Mouse (Mus musculus): ENCODE measurements around the gene Flot1. TPM values are rescaled to one million over a fixed set of nuclear protein-coding genes. Genes with fewer than 3 reads are reported as not detected.
A peak's percentile ranks its signal among the peaks of the same experiment; 100 is the strongest.

Gene Flot1
- polyA plus RNA-seq, 1 experiment from 2014 or later = 150 TPM

DNA sequence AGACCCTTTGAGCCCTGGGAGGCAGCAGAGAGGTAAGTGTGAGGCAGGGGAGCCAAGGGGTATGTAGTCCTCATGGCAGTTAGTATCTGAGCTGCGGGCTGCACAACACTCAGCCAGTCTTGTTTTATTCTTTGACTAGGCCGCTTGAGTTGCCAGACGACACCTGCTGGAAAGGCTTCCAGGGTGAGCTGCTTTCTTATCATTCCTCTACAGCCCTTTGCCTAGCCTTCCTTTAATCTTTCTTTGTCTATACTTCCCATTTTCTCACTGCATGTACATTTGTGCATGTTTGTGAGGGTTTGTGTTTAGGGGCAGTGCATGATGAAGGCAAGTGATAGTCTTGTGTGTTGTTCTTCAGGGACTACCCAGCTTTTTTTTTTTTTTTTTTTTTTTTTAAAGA lies 27.9 kb downstream of the Flot1 start:
- H3K27ac ChIP-seq (ENCODE audit: low read depth, low read length) = no peak overlapping the region
- no peak overlapping the region for H3K4me2 ChIP-seq (ENCODE audit: low read length)
- H3K27me3 ChIP-seq (replicated peaks; ENCODE audit: control insufficient read depth, insufficient read depth, low read length) = no peaks in the 10 kb centered on the region
- no peaks in the 10 kb centered on the region for H3K9me3 ChIP-seq (ENCODE audit: control insufficient read depth, low read length)
- WGBS = 88% methylated on average over 3 of the region's 3 CpGs
- ATAC-seq = no peak
- H3K9ac ChIP-seq (ENCODE audit: low read depth, low read length) = no peak overlapping the region
- H3K4me3 ChIP-seq (ENCODE audit: low read length) = no peak overlapping the region
- H3K36me3 ChIP-seq (ENCODE audit: control insufficient read depth, insufficient read depth, low read length) = peaks cover 23% of the 10 kb centered on the region
- no peaks in the 10 kb centered on the region for H3K4me1 ChIP-seq (ENCODE audit: control insufficient read depth, insufficient read depth, low read depth, low read length)

DNA sequence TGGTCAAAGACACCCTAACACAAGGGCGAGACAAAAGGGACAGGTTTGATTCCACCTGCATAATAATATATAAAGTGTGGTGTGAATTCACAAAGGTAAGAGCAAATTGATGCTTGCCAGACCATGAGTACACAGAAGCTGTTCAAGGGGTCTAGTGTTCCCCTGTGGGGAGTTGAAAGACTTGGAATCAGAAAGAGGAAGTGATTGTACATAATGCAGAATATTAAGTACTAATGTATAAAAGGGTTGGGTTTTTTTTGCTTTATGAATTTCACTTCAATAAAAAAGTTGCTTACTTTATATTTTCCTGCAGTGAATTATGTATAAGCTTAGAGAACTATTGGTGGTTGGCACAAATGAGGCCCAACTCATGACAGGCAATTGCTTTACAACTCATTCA lies 36.3 kb downstream of the Flot1 start:
- ATAC-seq = no peak
- 96% methylated on average over 1 of the region's 1 CpGs for WGBS

DNA sequence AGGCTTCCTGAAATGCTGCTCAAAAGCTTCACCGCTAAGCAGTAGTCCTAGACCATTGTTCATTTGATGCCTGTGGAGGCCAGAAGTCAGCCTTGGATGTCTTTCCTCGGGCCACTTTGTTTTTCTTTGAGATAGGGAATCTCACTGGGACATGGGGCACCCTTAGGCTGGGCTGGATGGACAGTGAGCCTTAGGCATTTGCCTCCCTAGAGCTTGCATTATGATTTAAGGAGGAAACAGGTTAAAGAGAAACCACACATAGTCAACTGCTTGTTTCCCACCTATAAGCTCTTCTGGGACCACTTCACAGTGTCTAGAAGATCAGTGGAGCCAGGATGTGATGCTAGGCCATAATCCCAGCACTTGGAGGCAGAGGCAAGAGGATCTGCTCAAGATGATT lies 36.8 kb downstream of the Flot1 start:
- Histone ChIP-seq H3K27me3 (replicated peaks; ENCODE audit: control insufficient read depth, insufficient read depth, low read length) (no peaks in the 10 kb centered on the region), H3K36me3 (ENCODE audit: control insufficient read depth, insufficient read depth, low read length) (peaks cover 7% of the 10 kb centered on the region), H3K4me2 (ENCODE audit: low read length) (no peak overlapping the region), H3K4me1 (ENCODE audit: control insufficient read depth, insufficient read depth, low read depth, low read length) (peaks cover 8% of the 10 kb centered on the region), H3K9ac (ENCODE audit: low read depth, low read length) (no peak overlapping the region), H3K27ac (ENCODE audit: low read depth, low read length) (no peak overlapping the region), H3K9me3 (ENCODE audit: control insufficient read depth, low read length) (no peaks in the 10 kb centered on the region), H3K4me3 (ENCODE audit: low read length) (no peak overlapping the region)
- ATAC-seq = no peak
- WGBS = 69% methylated on average over 2 of the region's 2 CpGs

More for the DNA sequence above, 36.3 kb downstream of the Flot1 start:
- no peak overlapping the region for H3K4me2 ChIP-seq (ENCODE audit: low read length)
- H3K36me3 ChIP-seq (ENCODE audit: control insufficient read depth, insufficient read depth, low read length) = peaks cover 7% of the 10 kb centered on the region
- no peak overlapping the region for H3K27ac ChIP-seq (ENCODE audit: low read depth, low read length)
- H3K4me3 ChIP-seq (ENCODE audit: low read length) = no peak overlapping the region
- H3K9me3 ChIP-seq (ENCODE audit: control insufficient read depth, low read length) = no peaks in the 10 kb centered on the region
- no peak overlapping the region for H3K9ac ChIP-seq (ENCODE audit: low read depth, low read length)
- no peaks in the 10 kb centered on the region for H3K27me3 ChIP-seq (replicated peaks; ENCODE audit: control insufficient read depth, insufficient read depth, low read length)
- peaks cover 4% of the 10 kb centered on the region for H3K4me1 ChIP-seq (ENCODE audit: control insufficient read depth, insufficient read depth, low read depth, low read length)

DNA sequence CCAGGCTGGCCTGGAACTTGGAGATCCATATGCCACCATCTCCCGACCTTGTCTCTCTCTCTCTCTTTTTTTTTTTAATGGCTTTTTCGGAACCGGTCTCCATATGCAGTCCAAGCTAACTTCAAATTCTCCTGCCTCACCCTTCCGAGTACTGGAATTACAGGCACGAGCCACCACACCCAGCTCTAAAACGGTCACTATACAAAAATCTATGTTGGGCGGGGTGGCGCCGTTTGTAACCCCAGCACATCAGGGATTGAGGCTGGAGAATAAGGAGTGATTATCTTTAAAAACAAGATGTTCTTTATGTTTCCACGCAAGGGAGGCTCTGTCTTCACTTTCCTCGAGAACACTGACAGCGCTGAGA lies 37.8 kb downstream of the Flot1 start:
- Histone ChIP-seq H3K4me3 (ENCODE audit: low read length) (peak overlapping the region; percentile 85), H3K27me3 (replicated peaks; ENCODE audit: control insufficient read depth, insufficient read depth, low read length) (no peaks in the 10 kb centered on the region), H3K27ac (ENCODE audit: low read depth, low read length) (peak overlapping the region; percentile 98), H3K4me2 (ENCODE audit: low read length) (peak overlapping the region; percentile 74), H3K4me1 (ENCODE audit: control insufficient read depth, insufficient read depth, low read depth, low read length) (peaks cover 12% of the 10 kb centered on the region), H3K36me3 (ENCODE audit: control insufficient read depth, insufficient read depth, low read length) (peaks cover 7% of the 10 kb centered on the region), H3K9ac (ENCODE audit: low read depth, low read length) (peak overlapping the region; percentile 92), H3K9me3 (ENCODE audit: control insufficient read depth, low read length) (no peaks in the 10 kb centered on the region)
- ATAC-seq = peak; percentile 8; the same call in 1 of the 2 replicates
- WGBS = 4% methylated on average over 12 of the region's 12 CpGs

DNA sequence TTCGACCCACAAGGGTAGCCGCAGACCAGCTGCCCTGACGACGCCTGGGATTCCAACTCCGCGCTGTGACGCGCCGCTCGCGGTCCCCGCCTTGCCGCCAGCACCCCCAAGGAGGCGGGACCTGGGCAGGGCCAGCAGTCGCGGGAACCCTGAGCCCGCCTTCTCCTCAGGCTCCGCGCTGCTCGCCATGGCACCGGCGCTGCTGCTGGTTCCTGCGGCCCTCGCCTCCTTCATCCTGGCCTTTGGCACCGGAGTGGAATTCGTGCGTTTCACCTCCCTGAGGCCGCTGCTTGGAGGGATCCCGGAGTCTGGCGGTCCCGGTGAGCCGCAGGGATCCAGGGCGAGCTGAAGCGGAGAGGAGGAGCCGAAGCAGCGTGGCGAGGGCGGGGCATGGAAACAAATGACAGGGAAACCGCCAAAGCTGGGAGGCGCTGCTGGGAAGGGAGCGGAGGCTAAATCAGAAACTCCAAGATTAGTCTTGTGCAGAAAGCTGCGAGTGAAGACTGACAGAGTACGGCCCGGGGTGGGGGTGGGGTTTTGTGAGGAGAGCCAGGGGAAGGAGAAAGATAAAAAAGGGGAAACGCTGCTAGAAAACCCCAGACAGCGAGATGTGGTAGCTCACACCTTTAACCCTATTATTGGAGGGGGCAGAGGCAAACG lies 38.3 kb downstream of the Flot1 start, which contains the start of gene Nrm:
Gene Nrm (plus strand): TSS at position 121 of the 660 bp plus-strand sequence.
- H3K27ac ChIP-seq (ENCODE audit: low read depth, low read length) = peak within 1 kb of the TSS; percentile 98
- peak; percentile 94 for ATAC-seq
- WGBS = under 1% methylated on average over 47 of the region's 47 CpGs

DNA sequence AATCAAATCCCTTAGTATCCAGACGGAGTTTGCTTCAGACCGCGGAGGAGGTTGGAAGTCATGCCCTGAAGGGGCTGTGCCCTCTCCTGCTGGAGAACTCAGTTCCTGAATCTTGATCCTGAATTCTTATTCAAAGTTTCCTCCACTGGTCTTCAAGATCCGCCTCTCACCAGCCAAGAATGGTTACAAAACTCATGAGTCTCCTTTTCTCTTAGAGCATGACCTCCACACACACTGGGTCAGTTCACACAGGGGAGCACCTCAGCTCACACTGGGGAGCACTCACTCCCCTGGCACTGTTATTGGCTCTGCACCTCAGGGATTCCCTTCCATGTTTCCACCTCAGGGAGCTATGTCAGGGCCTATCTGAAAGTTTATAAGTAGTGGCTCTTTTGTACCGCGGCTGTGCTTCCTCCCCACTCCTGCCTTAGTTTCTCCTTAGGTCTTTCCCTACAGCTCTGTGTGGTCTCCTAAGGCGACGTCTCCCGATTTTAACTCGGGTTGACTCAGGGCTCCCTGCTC lies 41.9 kb downstream of the Flot1 start:
- no peak for ATAC-seq
- H3K36me3 ChIP-seq (ENCODE audit: control insufficient read depth, insufficient read depth, low read length) = no peaks in the 10 kb centered on the region
- H3K4me1 ChIP-seq (ENCODE audit: control insufficient read depth, insufficient read depth, low read depth, low read length) = peaks cover 30% of the 10 kb centered on the region
- H3K27me3 ChIP-seq (replicated peaks; ENCODE audit: control insufficient read depth, insufficient read depth, low read length) = no peaks in the 10 kb centered on the region
- no peaks in the 10 kb centered on the region for H3K9me3 ChIP-seq (ENCODE audit: control insufficient read depth, low read length)
- peak overlapping the region; percentile 74 for H3K4me3 ChIP-seq (ENCODE audit: low read length)
- peak overlapping the region; percentile 98 for H3K27ac ChIP-seq (ENCODE audit: low read depth, low read length)
- H3K4me2 ChIP-seq (ENCODE audit: low read length) = peak overlapping the region; percentile 95
- WGBS = 18% methylated on average over 10 of the region's 10 CpGs
- H3K9ac ChIP-seq (ENCODE audit: low read depth, low read length) = peak overlapping the region; percentile 95

More for the DNA sequence above, 38.3 kb downstream of the Flot1 start, which contains the start of gene Nrm:
- H3K4me3 ChIP-seq (ENCODE audit: low read length) = peak within 1 kb of the TSS; percentile 85
- H3K27me3 ChIP-seq (replicated peaks; ENCODE audit: control insufficient read depth, insufficient read depth, low read length) = no peaks in the 10 kb centered on the region
- H3K36me3 ChIP-seq (ENCODE audit: control insufficient read depth, insufficient read depth, low read length) = peaks cover 7% of the 10 kb centered on the region
- no peaks in the 10 kb centered on the region for H3K9me3 ChIP-seq (ENCODE audit: control insufficient read depth, low read length)
- peaks cover 12% of the 10 kb centered on the region for H3K4me1 ChIP-seq (ENCODE audit: control insufficient read depth, insufficient read depth, low read depth, low read length)
- peak within 1 kb of the TSS; percentile 74 for H3K4me2 ChIP-seq (ENCODE audit: low read length)
- H3K9ac ChIP-seq (ENCODE audit: low read depth, low read length) = peak within 1 kb of the TSS; percentile 92

DNA sequence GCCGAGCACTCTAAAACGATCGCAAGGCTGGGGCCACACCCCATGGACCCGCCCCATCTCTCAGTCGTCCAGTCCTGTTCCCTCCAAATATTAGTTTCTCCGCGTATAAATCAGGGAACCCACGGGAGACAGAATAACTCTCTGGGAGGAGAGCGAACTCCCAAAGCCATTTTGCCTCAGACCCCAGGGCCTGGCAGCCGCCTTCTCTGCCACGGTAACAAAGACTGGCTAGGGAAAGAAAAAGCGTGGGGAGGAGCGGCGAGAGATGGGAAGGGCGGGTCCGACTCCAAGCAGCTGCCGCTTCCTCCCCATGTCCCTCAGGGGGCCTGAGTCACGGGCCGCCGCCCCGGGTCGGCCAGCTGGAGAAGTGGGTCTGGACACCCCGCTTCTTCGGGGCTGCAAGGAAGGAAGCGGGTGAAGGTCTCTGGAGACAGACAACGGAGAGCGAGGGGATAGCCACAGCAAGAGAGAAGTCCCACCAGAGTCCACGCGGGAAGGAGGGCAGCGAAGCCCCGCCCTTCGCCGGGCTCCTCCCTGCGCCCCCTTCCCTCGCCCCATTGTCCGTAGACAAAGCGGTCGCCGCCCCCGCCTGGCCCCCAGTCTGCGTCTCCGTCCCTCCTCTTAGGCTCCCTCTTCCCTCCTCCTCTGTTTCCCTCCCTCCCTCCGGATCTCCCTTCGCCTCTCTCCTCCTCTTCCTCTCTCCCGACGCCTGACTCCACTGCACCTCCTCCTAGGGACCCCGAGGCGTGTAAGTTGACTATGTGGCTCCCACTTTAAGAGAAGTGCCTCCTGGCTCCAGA lies 42.7 kb downstream of the Flot1 start, which contains the start of gene Ppp1r18:
Gene Ppp1r18 (plus strand): TSS at position 113 of the 800 bp plus-strand sequence.
- Histone ChIP-seq H3K4me2 (ENCODE audit: low read length) (peak within 1 kb of the TSS; percentile 95), H3K4me3 (ENCODE audit: low read length) (peak within 1 kb of the TSS; percentile 74), H3K9ac (ENCODE audit: low read depth, low read length) (peak within 1 kb of the TSS; percentile 95), H3K4me1 (ENCODE audit: control insufficient read depth, insufficient read depth, low read depth, low read length) (peaks cover 38% of the 10 kb centered on the region), H3K36me3 (ENCODE audit: control insufficient read depth, insufficient read depth, low read length) (no peaks in the 10 kb centered on the region), H3K9me3 (ENCODE audit: control insufficient read depth, low read length) (no peaks in the 10 kb centered on the region), H3K27me3 (replicated peaks; ENCODE audit: control insufficient read depth, insufficient read depth, low read length) (no peaks in the 10 kb centered on the region), H3K27ac (ENCODE audit: low read depth, low read length) (peak within 1 kb of the TSS; percentile 98)
- peak; percentile 56 for ATAC-seq
- WGBS = under 1% methylated on average over 47 of the region's 48 CpGs

DNA sequence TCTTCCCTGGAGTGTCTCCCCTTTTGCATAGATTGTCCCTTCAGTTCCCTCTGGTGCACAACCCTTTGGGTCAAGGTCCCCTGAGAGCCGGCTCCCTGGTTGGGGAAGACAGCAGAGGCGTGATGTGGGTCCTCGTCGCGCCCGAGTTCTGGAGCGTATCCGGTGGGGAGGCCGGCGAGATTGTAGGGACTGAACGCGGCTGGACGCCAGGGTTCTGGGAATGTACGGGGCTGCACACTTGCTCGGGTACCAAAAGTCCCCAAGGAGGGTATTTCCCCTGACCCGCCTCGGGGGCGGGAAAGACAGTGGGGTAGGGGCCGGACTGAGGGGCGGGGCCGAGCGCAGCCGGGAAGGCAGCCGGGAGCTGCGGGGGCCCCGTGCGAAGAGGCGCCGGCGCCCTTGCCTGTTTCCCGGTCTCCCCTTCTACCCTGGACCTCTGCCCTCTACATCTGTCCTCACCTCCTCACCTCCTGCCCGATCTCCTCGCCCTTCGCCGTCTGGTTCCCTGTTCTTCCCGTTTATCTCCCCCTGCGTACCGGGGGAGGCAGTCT lies 43.3 kb downstream of the Flot1 start:
- Histone ChIP-seq H3K27me3 (replicated peaks; ENCODE audit: control insufficient read depth, insufficient read depth, low read length) (no peaks in the 10 kb centered on the region), H3K27ac (ENCODE audit: low read depth, low read length) (peak overlapping the region; percentile 98), H3K36me3 (ENCODE audit: control insufficient read depth, insufficient read depth, low read length) (peaks cover 3% of the 10 kb centered on the region), H3K9ac (ENCODE audit: low read depth, low read length) (peak overlapping the region; percentile 95), H3K9me3 (ENCODE audit: control insufficient read depth, low read length) (no peaks in the 10 kb centered on the region), H3K4me1 (ENCODE audit: control insufficient read depth, insufficient read depth, low read depth, low read length) (peaks cover 42% of the 10 kb centered on the region), H3K4me2 (ENCODE audit: low read length) (peak overlapping the region; percentile 95), H3K4me3 (ENCODE audit: low read length) (peak overlapping the region; percentile 74)
- under 1% methylated on average over 24 of the region's 38 CpGs for WGBS
- peak; percentile 35 for ATAC-seq

Measured in hindbrain, embryonic 16.5 days (tissue).